Mouse (Mus musculus): ENCODE results near the gene Calu. TPM values are rescaled to one million over a fixed set of nuclear protein-coding genes. Genes with fewer than 3 reads are reported as not detected.

The Calu gene
- polyA plus RNA-seq, 1 experiment from 2014 or later, result 575 TPM

- no peaks in the 10 kb centered on the region for H3K9me3 ChIP-seq (ENCODE audit: control insufficient read depth, low read length)
- WGBS, result 44% methylated on average over 1 of the region's 1 CpGs
- H3K4me1 ChIP-seq (ENCODE audit: control insufficient read depth, insufficient read depth, low read length), result peaks cover 11% of the 10 kb centered on the region
Observed at GRCm38 (mm10) chr6:29394286-29394685, 46.4 kb downstream of the Calu start.

DNA sequence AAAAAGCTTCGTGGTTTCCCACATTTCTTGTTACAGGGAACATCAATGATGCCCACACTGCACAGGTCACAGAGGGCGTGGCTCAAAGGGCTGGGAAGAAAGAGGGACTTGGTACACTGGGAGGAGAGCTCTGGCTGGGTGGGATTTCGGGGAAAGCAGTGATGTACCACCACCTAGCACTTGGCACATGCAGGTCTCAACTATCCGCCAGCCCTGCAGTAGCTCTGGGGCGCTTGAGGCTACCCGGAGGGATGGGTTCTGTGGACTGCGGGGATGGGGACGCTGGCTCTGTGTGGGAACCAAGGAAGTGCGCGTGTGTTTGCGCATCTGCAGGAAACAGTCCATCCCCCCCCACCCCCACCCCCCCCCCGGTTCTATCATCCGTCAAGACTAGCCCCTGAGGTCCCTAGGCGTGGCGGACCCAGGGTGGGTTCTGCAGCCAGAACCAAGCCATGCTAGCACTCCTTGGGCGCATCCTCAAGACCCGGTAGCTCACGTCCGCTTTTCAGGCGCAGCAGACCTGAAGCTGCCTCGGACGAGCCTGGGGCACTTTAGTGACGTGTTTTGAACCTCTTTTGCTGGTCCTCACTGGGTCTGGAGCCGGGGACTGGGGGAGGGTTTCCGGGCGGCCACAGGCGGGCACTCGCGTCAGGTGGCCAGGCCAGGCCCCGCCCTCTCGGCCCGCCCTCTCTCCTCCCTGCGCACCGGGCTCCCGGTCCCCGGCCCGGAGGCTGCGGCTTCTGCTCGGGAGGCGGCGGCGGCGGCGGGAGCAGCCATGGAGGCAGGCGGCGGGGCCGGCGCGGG lies 48.2 kb downstream of the Calu start, which contains the start of gene Ccdc136:
TSS of gene Ccdc136 (plus strand) at position 400 of the 804 bp plus-strand sequence.
- Histone ChIP-seq H3K27me3 (replicated peaks; ENCODE audit: control insufficient read depth, insufficient read depth, low read length) (peaks cover 16% of the 10 kb centered on the region), H3K36me3 (ENCODE audit: control insufficient read depth, insufficient read depth, low read length) (no peaks in the 10 kb centered on the region; the same call in 1 of the 2 replicates), H3K4me1 (ENCODE audit: control insufficient read depth, insufficient read depth, low read length) (peaks cover 11% of the 10 kb centered on the region), H3K4me2 (ENCODE audit: low read depth, low read length) (peak within 1 kb of the TSS; percentile 90), H3K9me3 (ENCODE audit: control insufficient read depth, low read length) (no peaks in the 10 kb centered on the region), H3K9ac (ENCODE audit: low read depth, low read length) (peak within 1 kb of the TSS; percentile 77), H3K27ac (replicated peaks; ENCODE audit: low read depth, low read length) (peak within 1 kb of the TSS; percentile 44; the same call in 1 of the 2 replicates), H3K4me3 (ENCODE audit: low read depth, low read length) (peak within 1 kb of the TSS; percentile 70)
- 1% methylated on average over 28 of the region's 49 CpGs for WGBS
- DNase-seq (ENCODE audit: low spot score) (peak; percentile 75), ATAC-seq (ENCODE audit: low read depth) (peak; percentile 94)

More at GRCm38 (mm10) chr6:29394286-29394685, 46.4 kb downstream of the Calu start:
- Histone ChIP-seq H3K36me3 (ENCODE audit: control insufficient read depth, insufficient read depth, low read length) (no peaks in the 10 kb centered on the region; the same call in 1 of the 2 replicates), H3K4me3 (ENCODE audit: low read depth, low read length) (no peak overlapping the region), H3K4me2 (ENCODE audit: low read depth, low read length) (no peak overlapping the region), H3K27me3 (replicated peaks; ENCODE audit: control insufficient read depth, insufficient read depth, low read length) (peaks cover 20% of the 10 kb centered on the region), H3K27ac (replicated peaks; ENCODE audit: low read depth, low read length) (no peak overlapping the region), H3K9ac (ENCODE audit: low read depth, low read length) (no peak overlapping the region)
- DNase-seq (ENCODE audit: low spot score) (no peak), ATAC-seq (ENCODE audit: low read depth) (no peak)

GRCm38 (mm10) chr6:29396714-29397540 lies 49.1 kb downstream of the Calu start:
- Histone ChIP-seq H3K9me3 (ENCODE audit: control insufficient read depth, low read length) (no peaks in the 10 kb centered on the region), H3K4me3 (ENCODE audit: low read depth, low read length) (peak overlapping the region; percentile 70), H3K9ac (ENCODE audit: low read depth, low read length) (peak overlapping the region; percentile 77), H3K4me2 (ENCODE audit: low read depth, low read length) (peak overlapping the region; percentile 90), H3K27me3 (replicated peaks; ENCODE audit: control insufficient read depth, insufficient read depth, low read length) (peaks cover 16% of the 10 kb centered on the region), H3K4me1 (ENCODE audit: control insufficient read depth, insufficient read depth, low read length) (peaks cover 11% of the 10 kb centered on the region), H3K27ac (replicated peaks; ENCODE audit: low read depth, low read length) (peak overlapping the region; percentile 44; the same call in 1 of the 2 replicates), H3K36me3 (ENCODE audit: control insufficient read depth, insufficient read depth, low read length) (no peaks in the 10 kb centered on the region; the same call in 1 of the 2 replicates)
- DNase-seq (ENCODE audit: low spot score) (no peak), ATAC-seq (ENCODE audit: low read depth) (peak; percentile 59)
- 2% methylated on average over 19 of the region's 24 CpGs for WGBS

GRCm38 (mm10) chr6:29397575-29397974 lies 49.7 kb downstream of the Calu start:
- H3K4me1 ChIP-seq (ENCODE audit: control insufficient read depth, insufficient read depth, low read length), result peaks cover 16% of the 10 kb centered on the region
- peak overlapping the region; percentile 77 for H3K9ac ChIP-seq (ENCODE audit: low read depth, low read length)
- peak overlapping the region; percentile 70 for H3K4me3 ChIP-seq (ENCODE audit: low read depth, low read length)
- WGBS, result 9% methylated on average over 6 of the region's 6 CpGs
- ATAC-seq (ENCODE audit: low read depth) (peak; percentile 67), DNase-seq (ENCODE audit: low spot score) (peak; percentile 67)
- no peaks in the 10 kb centered on the region for H3K9me3 ChIP-seq (ENCODE audit: control insufficient read depth, low read length)
- H3K4me2 ChIP-seq (ENCODE audit: low read depth, low read length), result peak overlapping the region; percentile 90
- H3K27me3 ChIP-seq (replicated peaks; ENCODE audit: control insufficient read depth, insufficient read depth, low read length), result peaks cover 16% of the 10 kb centered on the region
- 0 out of 2 replicates have a peak overlapping the region, but pooled peaks have one; percentile 44 for H3K27ac ChIP-seq (replicated peaks; ENCODE audit: low read depth, low read length)
- no peaks in the 10 kb centered on the region; the same call in 1 of the 2 replicates for H3K36me3 ChIP-seq (ENCODE audit: control insufficient read depth, insufficient read depth, low read length)

DNA sequence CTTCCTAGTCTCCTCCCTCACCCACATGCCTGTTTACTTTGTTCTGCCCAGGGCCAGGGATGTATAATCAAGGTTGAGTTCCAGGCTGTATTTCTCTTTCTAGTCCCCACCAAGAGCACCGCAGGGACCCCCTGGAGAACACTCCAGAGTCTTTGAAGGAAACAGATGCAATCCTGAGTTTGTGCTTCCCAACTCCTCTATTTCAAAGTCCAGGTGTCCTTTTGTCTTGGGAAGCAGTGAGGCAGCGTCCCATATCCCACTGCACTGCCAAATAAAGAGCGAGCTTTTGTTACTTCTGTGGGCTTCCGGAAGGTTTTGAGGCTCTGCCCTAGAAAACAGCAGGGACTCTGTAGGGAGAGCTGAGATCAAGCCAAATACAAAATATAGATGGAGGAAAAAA lies 52.0 kb downstream of the Calu start:
- Histone ChIP-seq H3K4me2 (ENCODE audit: low read depth, low read length) (no peak overlapping the region), H3K36me3 (ENCODE audit: control insufficient read depth, insufficient read depth, low read length) (no peaks in the 10 kb centered on the region; the same call in 1 of the 2 replicates), H3K9ac (ENCODE audit: low read depth, low read length) (no peak overlapping the region), H3K4me1 (ENCODE audit: control insufficient read depth, insufficient read depth, low read length) (peaks cover 19% of the 10 kb centered on the region), H3K27me3 (replicated peaks; ENCODE audit: control insufficient read depth, insufficient read depth, low read length) (peaks cover 9% of the 10 kb centered on the region), H3K9me3 (ENCODE audit: control insufficient read depth, low read length) (no peaks in the 10 kb centered on the region), H3K4me3 (ENCODE audit: low read depth, low read length) (no peak overlapping the region), H3K27ac (replicated peaks; ENCODE audit: low read depth, low read length) (no peak overlapping the region)
- ATAC-seq (ENCODE audit: low read depth) (no peak), DNase-seq (ENCODE audit: low spot score) (no peak)
- 90% methylated on average over 4 of the region's 4 CpGs for WGBS

DNA sequence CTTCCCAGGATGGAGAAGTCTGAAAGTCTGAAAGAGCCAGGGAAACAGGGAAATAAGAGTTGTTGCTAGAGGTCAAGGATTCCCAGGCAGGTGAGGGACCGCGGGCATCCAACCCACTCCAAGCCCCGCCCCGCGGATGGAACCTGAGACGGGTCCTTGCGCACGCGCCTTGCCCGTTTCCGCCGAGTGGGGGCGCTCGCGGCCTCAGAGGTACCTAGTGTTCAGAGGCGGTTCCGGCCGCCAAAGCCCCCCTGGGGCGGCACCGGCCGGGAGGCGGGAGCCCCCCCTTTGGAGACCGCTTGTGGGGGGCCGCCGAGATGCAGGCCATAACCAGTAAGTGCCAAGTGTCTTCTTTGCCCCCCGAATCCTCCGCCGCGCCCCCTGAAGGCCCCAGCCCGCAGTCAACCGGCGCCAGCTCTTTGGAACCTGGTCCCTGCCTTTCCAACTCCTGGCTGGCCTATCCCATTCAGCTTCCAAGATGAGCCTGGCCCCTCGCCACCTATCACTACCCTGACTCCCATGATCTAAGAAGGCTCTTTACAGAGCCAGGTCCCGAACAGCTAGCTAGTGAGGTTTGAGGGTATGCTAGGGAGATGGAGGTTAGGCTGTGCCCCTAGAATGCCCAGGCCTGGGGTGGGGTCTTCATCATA lies 54.9 kb downstream of the Calu start:
- H3K4me1 ChIP-seq (ENCODE audit: control insufficient read depth, insufficient read depth, low read length), result peaks cover 8% of the 10 kb centered on the region
- no peaks in the 10 kb centered on the region for H3K27me3 ChIP-seq (replicated peaks; ENCODE audit: control insufficient read depth, insufficient read depth, low read length)
- 8% methylated on average over 32 of the region's 34 CpGs for WGBS
- no peak for ATAC-seq (ENCODE audit: low read depth)
- H3K27ac ChIP-seq (replicated peaks; ENCODE audit: low read depth, low read length), result no peak overlapping the region
- peak overlapping the region; percentile 15; the same call in 1 of the 2 replicates for H3K4me3 ChIP-seq (ENCODE audit: low read depth, low read length)
- H3K4me2 ChIP-seq (ENCODE audit: low read depth, low read length), result peak overlapping the region; percentile 42
- DNase-seq (ENCODE audit: low spot score), result no peak
- H3K36me3 ChIP-seq (ENCODE audit: control insufficient read depth, insufficient read depth, low read length), result peaks cover 8% of the 10 kb centered on the region
- no peaks in the 10 kb centered on the region for H3K9me3 ChIP-seq (ENCODE audit: control insufficient read depth, low read length)
- H3K9ac ChIP-seq (ENCODE audit: low read depth, low read length), result no peak overlapping the region

GRCm38 (mm10) chr6:29406412-29406811 lies 58.5 kb downstream of the Calu start:
- DNase-seq (ENCODE audit: low spot score) (no peak), ATAC-seq (ENCODE audit: low read depth) (no peak)
- H3K36me3 ChIP-seq (ENCODE audit: control insufficient read depth, insufficient read depth, low read length), result peaks cover 36% of the 10 kb centered on the region

DNA sequence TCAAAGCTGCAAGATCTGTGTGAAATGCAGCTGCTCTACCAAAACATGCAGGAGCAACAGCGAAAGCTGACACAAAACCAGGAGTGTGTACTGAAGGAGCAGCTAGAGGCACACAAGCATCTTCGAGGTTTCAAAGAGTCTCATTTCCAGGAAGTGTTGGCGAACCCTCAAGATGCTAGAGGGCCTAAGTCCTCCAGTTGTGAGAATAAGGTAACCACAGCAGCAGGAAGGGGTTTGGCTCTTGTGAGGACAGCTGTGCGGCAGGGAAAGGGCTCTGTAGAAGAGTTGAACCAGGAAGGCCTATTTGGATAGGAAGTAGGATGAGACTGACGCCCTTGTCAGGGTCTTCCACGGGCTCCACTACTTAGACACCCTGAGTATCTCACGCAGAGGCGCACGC lies 67.6 kb downstream of the Calu start:
- 85% methylated on average over 9 of the region's 9 CpGs for WGBS
- Histone ChIP-seq H3K4me1 (ENCODE audit: control insufficient read depth, insufficient read depth, low read length) (no peaks in the 10 kb centered on the region), H3K36me3 (ENCODE audit: control insufficient read depth, insufficient read depth, low read length) (peaks cover 35% of the 10 kb centered on the region), H3K9ac (ENCODE audit: low read depth, low read length) (no peak overlapping the region), H3K27ac (replicated peaks; ENCODE audit: low read depth, low read length) (no peak overlapping the region), H3K4me3 (ENCODE audit: low read depth, low read length) (no peak overlapping the region), H3K4me2 (ENCODE audit: low read depth, low read length) (no peak overlapping the region), H3K27me3 (replicated peaks; ENCODE audit: control insufficient read depth, insufficient read depth, low read length) (no peaks in the 10 kb centered on the region), H3K9me3 (ENCODE audit: control insufficient read depth, low read length) (no peaks in the 10 kb centered on the region)
- ATAC-seq (ENCODE audit: low read depth), result no peak
- no peak for DNase-seq (ENCODE audit: low spot score)

More at GRCm38 (mm10) chr6:29406412-29406811, 58.5 kb downstream of the Calu start:
- Histone ChIP-seq H3K4me1 (ENCODE audit: control insufficient read depth, insufficient read depth, low read length) (peaks cover 8% of the 10 kb centered on the region), H3K4me3 (ENCODE audit: low read depth, low read length) (no peak overlapping the region), H3K9me3 (ENCODE audit: control insufficient read depth, low read length) (no peaks in the 10 kb centered on the region), H3K27me3 (replicated peaks; ENCODE audit: control insufficient read depth, insufficient read depth, low read length) (no peaks in the 10 kb centered on the region), H3K4me2 (ENCODE audit: low read depth, low read length) (no peak overlapping the region), H3K9ac (ENCODE audit: low read depth, low read length) (no peak overlapping the region), H3K27ac (replicated peaks; ENCODE audit: low read depth, low read length) (no peak overlapping the region)
- WGBS, result 83% methylated on average over 6 of the region's 6 CpGs

Measured in embryonic facial prominence, embryonic 14.5 days (tissue).